Mouse (Mus musculus): ENCODE results near the gene Gng5.

Gene Gng5

GRCm38 (mm10) chr3:146499431-146500002 is at the start of gene Gng5, which contains the start of gene Spata1:
TSS of gene Gng5 (plus strand) at chr3:146499807.
TSS of gene Spata1 (minus strand) at chr3:146499753.
- peak; percentile 26 for DNase-seq

- peak; percentile 89 for DNase-seq
Measured at GRCm38 (mm10) chr3:146450371-146450841, 49.2 kb upstream of the Gng5 start.

DNA sequence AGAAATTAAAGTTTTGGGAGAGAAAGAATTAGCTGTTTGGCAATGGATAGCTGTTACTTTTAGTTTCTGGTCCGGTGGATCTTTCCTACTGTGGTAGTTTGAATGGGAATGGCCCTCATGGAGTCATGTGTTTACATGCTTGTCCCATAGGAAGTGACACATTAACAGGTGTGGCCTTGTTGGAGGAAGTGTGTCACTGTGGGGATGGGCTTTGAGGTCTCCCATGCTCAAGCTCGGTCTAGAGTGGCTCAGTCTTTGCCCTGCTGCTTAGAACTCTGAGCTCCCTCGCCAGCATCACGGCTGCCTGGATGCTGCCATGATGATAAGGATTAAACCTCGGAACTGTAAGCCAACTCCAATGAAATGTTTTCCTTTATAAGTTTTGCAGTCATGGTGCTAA is 48.2 kb upstream of the Gng5 start:
- DNase-seq: no peak

GRCm38 (mm10) chr3:146462939-146463338 is 36.7 kb upstream of the Gng5 start:
- DNase-seq: no peak

DNA sequence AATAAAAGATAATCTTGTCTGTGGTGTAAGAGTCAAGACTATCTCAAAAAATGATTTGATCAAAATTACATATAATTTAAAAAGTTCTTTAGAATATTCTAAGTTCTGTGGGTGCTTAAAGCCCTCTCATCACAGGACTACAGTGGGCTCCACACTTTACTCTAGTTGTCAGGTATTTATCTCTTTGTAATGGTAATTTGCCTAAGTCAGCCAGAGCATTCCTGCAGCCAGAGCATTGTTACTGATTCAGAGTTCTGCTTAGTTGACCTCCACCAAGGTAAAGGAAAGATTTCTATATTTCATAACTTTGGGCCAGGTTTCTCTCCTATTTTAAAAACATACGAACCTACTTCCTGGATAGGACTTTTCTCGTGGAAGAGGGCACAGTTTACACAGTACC is 30.4 kb upstream of the Gng5 start:
- no peak for DNase-seq

GRCm38 (mm10) chr3:146472657-146473056 is 26.9 kb upstream of the Gng5 start:
- DNase-seq: no peak

DNA sequence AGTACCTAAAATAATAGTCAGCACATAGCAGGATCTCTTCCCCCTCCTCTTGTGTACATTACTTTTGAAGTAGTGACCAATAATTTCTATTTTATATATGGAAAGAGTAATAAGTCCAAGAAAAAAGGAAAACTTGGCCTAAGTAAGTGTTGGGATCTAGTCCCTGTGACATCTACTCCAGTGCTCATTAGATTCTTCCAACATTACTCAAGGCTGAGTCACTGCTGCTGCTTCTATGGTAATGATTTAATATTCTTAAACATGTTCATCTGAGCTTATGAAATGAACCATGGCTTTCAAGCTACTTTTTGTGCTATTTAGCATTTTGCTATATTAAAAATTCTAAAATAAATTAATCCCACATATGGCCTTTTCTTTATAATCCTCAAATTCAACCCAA is 25.9 kb upstream of the Gng5 start:
- no peak for DNase-seq

- no peak for DNase-seq
Measured at GRCm38 (mm10) chr3:146474428-146474827, 25.2 kb upstream of the Gng5 start.

DNA sequence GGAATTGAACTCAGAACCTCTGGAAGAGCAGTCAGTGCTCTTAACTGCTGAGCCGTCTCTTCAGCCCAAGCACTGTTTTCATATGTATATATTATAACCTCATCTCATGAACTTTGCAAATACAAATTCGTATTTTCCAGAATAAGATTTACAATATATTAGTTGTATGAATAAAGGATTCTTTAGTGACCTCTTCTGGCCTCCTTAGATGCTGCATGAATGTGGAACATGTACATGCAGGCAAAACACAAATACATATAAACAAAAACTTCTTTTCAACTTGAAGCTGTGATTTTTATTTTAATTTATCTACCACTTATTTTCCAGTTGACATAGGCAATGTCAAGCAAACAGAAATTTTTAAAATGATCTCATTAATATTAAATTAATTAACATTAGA is 17.6 kb upstream of the Gng5 start:
- DNase-seq: no peak

DNA sequence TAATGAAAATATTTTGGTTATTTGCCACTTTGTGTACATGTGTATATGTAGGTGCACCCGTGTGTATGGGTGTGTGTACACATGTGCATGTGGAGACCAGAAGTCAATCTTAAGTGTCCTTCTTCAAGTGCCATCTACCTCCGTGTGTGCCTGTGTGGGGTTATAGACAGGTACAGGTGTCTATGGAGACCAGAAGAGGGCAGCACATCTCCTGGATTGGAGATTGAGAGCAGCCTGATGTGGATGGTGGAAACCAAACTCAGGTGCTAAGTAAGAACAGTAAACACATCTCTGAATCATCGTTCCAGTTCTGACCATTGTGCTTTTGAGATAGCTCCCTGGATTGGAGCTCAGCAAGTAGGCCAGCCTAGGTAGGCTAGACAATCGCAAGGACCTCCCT is 13.1 kb upstream of the Gng5 start:
- no peak for DNase-seq

DNA sequence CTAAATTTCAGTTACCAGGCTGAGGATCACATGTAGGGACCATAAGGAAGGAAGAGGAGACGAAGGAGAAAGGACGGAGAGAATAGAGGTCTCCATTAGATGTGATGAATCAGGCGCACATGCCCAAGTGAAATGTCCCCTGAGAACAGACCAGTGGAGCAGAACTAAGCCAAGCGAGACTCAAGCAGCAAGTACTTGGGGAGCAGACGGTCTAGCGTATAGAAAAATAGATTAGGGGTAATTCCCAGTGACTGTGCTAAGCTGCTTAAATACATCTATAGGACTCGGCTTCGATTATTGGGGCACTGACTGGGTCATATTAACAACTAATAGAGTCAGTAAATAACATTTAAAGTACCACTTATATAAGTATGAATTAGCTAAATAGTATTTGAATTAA is 4.7 kb upstream of the Gng5 start:
- no peak for DNase-seq

DNA sequence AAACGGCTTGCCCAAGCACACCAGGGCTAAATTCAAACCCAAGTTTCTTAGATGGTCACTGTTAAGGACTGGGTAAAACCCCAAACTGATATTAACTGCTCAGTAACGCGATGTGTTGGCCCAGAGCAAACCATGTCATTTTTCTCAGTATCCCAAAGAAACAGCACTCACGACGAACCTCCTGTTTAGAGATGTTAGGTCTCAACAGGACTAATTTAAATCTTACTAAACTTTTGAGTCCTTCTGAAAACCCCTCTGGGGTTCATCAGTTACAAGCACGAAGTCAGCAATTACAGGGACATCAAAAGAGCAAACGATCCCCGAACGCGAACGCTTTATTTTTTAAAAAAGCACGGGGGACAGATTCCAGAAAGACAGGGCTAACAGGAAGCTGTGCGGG is 618 bp upstream of the Gng5 start:
- no peak for DNase-seq

GRCm38 (mm10) chr3:146500003-146500809 is 599 bp downstream of the Gng5 start:
- DNase-seq: peak; percentile 15

DNA sequence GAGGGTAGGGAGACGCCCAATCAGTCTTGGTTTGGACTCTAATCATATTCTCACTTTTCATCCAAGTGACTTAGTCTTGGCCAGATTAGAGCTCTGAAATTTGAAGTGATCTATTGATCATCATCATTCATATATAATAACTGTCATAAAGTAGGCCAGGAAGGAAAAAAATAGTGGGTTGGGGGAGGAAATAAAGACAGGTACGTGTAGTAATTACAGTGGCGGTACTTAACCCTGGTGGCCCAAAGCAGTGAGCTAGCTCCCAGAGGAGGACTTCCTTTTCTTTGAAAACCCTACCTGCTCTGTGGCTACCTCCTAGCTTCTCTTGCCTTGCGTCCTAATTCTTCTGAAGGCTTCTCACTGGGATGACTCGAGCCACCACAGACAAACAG is 1.2 kb downstream of the Gng5 start:
- no peak for DNase-seq

- no peak for DNase-seq
Measured at GRCm38 (mm10) chr3:146501601-146502123, 2.1 kb downstream of the Gng5 start.

- no peak for DNase-seq
Measured at GRCm38 (mm10) chr3:146506711-146507110, 7.1 kb downstream of the Gng5 start.

DNA sequence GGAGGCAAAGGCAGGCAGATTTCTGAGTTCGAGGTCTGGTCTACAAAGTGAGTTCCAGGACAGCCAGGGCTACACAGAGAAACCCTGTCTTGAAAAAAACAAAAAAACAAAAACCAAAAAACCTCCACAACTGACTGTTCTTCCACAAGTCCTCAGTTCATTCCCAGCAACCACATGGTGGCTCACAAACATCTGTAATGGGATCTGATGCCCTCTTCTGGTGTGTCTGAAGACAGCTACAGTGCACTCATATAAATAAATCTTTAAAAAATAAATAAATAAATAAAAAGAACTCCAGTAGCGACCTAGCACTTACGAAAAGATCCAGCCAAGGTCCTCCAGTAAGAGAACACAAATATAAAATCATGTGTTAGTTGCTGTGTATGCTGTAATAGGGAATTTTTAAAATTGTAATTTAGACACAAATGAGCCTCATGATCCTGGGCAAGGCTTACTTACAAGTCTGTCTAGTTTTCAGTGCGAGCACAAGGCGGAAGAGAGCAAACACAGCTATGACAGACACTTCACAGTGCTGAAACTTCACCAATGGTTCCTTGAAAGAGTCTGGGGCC is 20.7 kb downstream of the Gng5 start:
- DNase-seq: peak; percentile 9

DNA sequence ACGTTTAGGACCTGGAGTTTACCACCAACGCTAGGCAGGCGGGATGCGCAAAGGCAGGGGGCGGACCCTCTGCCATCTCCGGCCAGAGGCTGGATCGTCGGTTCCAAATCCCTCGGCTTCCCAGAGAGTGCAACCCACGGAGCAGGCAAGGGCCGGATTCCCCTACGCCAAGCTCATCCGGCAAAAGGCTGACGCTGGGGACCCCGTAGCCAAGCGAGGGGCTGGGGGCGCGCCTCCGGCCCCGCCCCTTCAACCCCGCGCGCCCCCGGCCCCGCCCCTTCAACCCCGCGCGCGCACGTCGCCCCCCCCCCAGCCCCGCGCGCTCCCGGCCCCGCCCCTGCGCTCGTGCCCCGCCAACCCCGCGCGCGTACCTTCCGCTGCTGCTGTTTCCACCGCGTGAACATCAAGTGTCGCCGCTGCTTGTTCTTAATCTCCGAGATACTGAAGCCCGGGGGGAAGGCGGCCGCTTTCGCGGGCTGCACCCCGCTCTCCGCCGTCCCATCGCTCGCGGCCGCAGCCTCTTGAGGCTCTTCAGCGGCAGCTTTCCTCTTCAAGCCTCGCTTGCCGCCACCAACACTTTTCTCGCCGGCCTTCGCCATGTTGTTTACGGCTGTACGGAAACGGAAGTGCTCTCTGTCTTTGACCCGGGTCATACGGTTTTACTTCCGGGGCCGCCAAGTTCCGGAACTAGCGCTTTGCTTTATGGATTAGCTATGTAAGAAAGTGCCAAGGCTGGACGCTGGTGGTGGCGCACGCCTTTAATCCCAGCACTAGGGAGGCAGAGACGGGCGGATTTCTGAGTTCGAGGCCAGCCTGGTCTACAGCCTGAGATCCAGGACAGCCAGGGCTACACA is 21.4 kb downstream of the Gng5 start, which contains the start of gene Rpf1:
Gene Rpf1 (minus strand): TSS at position 632 of the 854 bp plus-strand sequence.
- DNase-seq: peak; percentile 92

DNA sequence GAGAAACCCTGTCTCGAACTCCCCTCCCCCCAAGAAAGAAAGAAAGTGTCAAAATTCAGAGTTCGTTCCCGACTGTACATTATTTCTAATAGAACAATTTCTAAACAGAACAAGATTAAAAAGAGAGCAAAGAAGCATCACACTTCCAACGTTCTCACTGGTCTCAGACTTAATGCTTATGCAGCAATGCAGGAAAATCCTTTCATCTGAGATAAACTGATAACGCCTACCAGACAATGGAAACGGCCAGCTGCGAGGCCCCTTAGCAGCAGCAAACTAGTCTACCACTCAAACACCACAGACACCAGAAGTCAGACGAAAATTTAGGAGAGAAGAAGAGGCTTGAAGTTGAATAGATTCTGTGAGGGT is 22.0 kb downstream of the Gng5 start:
- no peak for DNase-seq

DNA sequence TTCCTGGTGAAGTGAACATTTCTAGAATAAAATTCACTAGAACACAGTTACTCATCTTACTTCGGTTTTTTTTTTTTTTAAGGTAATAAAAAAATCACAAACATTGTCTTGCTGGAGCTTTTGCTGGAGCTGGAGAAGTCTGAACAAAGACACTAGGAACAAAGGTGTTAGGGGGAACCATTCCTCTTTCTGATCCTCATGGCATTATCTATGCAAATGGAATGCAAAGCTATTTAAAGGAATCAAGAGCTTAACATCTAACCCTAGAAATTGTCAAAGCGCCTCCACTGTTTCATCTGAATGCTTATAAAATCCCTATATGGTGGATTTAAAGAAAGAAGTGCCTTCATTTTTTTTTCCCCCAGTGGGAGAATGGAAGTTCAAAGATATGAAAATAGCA is 28.7 kb downstream of the Gng5 start:
- no peak for DNase-seq

DNA sequence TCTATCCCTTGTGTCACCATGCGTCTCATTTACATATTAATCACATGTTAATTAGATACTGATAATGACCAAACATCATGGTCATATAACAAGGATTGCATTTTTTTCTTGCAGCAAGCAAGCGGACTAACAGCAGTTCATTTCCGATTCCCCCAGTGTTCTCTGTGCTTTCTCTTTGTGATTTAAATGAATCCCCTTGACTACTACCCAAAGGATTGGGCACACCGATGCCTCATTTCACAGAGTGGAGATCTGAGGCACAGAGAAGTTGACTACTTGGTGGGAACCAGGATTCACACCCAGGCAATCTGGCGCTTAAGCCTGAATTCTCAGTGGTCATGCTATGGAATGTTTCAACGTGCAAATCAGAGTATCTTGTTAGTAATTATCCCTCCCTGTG is 35.4 kb downstream of the Gng5 start:
- DNase-seq: no peak

DNA sequence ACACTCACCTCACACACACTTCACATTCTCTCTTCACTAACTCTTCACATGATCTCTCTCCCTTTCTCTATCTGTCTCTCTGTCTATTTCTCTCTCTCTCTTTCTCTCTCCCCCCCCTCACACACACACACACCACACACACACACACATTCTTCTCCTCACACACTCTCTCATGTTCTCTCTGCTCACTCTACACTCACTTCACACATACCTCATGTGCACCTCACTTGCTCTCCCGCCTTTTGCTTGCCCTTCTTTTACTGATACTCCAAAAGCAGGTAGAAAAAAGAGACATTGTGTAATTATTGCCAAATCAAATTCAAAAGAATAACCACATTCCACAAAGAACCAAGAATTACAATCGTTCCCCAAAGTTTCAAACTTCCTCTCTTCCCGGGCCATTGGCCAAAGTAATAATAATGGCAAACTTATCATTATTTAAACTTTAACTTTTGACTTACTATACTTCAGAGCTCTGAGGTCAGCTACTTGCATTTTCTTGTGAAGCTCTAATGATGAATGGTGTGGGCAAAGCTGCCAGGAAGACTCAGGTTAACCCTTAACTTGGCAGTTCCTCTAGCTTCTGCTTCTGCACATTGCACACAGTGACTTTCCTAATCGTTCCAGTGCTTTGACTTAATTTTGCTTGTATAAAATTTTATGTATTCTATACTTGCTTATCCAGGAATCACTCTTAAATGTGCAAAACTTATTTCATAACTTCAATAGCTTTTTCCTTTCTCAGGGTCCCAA is 41.1 kb downstream of the Gng5 start:
- DNase-seq: no peak

Data from cerebellum, adult 9-11 months (tissue).